Mouse (Mus musculus) C2C12 (cell line): ENCODE measurements around the gene Dnah5. TPM values are rescaled to one million over a fixed set of nuclear protein-coding genes. Genes with fewer than 3 reads are reported as not detected.

ENCODE experiments used
- H3K27me3 ChIP-seq: one replicate; pipeline ENCODE4 v1.6.1; 2011; ENCODE audit not compliant: control insufficient read depth, insufficient read depth, insufficient read length
- H3K36me3 ChIP-seq: one replicate; pipeline ENCODE4 v1.6.1; 2011; ENCODE audit not compliant: control insufficient read depth, insufficient read depth
- H3K4me3 ChIP-seq: one replicate; pipeline ENCODE4 v1.5.1; 2011; ENCODE audit warnings: mild to moderate bottlenecking, control low read depth; ENCODE audit not compliant: poor library complexity, insufficient read depth, severe bottlenecking
- H3K79me2 ChIP-seq: one replicate; pipeline ENCODE4 v1.6.1; 2011; ENCODE audit not compliant: control insufficient read depth, insufficient read depth
- H3K79me3 ChIP-seq: one replicate; pipeline ENCODE4 v1.6.1; 2011; ENCODE audit warnings: low read depth, control low read depth
- H3ac ChIP-seq: one replicate; pipeline ENCODE3; 2011; ENCODE audit warnings: low read depth; ENCODE audit not compliant: control insufficient read depth, insufficient read length
- CEBPB ChIP-seq: IDR thresholded peaks from one replicate; pipeline ENCODE4 v1.6.1; 2011; ENCODE audit warnings: low read depth, mild to moderate bottlenecking, control low read depth, moderate library complexity
- CTCF ChIP-seq: IDR thresholded peaks from one replicate; pipeline ENCODE4 v1.5.1; 2011; ENCODE audit not compliant: control insufficient read depth, insufficient read depth, insufficient read length
- FOSL1 ChIP-seq: IDR thresholded peaks from one replicate; pipeline ENCODE4 v1.8.0; 2011; ENCODE audit warnings: mild to moderate bottlenecking, low read length; ENCODE audit not compliant: poor library complexity, insufficient read depth, severe bottlenecking
- MAX ChIP-seq: IDR thresholded peaks from one replicate; pipeline ENCODE4 v1.6.1; 2011; ENCODE audit warnings: mild to moderate bottlenecking, control low read depth
- MYOD1 ChIP-seq: IDR thresholded peaks from one replicate; pipeline ENCODE4 v1.6.1; 2011; ENCODE audit warnings: low read depth; ENCODE audit not compliant: control insufficient read depth, insufficient read length
- MYOG ChIP-seq: IDR thresholded peaks from one replicate; pipeline ENCODE4 v1.6.1; 2011; ENCODE audit not compliant: control insufficient read depth, insufficient read length; ENCODE audit errors: extremely low read depth
- USF1 ChIP-seq: IDR thresholded peaks from one replicate; pipeline ENCODE4 v1.6.1; 2011; ENCODE audit warnings: low read depth, mild to moderate bottlenecking, control low read depth, moderate library complexity
- long read RNA-seq, 2 experiments: library from polyadenylated mRNA; unstranded; transcript quantifications; one replicate each; pipeline ENCODE4 v2.0.0; 2019 to 2020
- polyA plus RNA-seq: library from polyadenylated mRNA; unstranded; fragments of >200 nt; fragmentation: generic; extraction: Trizol; gene quantifications from one replicate; pipeline ENCODE4 v1.2.1, GENCODE M21; 2012; ENCODE audit warnings: missing spikeins

The Dnah5 gene
- 0.29 TPM for polyA plus RNA-seq
- long read RNA-seq, experiment 1 = 0 reads
- long read RNA-seq, experiment 2 = 0 reads

DNA sequence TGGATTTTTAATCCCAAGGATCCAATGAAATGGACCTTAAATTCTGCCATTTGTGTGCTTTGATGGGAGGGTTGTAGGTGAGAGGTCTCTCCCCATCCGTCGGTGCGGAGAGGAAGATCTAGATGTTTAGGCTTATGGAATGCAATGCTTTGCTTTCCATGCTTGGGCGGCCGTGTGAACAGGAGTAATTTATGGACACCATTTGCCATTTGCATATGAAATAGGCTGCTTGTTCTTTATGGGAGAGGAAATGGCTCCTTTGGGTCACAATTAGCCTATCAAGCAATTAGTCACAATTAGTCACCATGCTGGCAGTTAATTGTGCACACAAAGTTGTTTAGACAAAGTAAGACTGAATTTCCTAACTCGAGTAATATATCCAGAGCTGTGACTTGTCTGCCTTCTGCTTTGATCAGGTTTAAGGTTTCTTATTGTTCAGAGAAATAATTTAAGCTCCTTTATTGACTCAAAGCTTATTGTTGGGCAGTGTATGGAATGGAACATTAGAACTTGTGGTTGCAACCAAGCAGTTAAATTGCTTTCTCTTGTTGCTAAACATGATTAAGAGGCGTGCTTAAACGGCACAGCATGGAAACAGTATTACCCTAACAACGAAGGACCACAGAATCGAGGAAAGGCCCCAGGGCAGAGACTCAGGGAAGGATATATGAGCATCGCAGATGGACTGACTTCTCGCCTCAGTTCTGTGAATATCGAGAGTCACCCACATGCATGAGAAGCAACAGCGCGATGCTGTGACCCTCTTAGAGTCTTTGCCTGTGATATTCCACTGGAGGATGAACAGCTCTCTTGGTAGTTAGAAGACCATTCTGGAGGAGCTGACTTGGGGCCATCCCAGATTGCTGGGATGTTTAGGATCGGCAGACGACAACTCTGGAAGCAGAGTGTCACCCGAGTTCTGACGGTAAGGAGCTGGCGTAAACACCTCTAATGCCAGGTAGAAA lies at the start of gene Dnah5:
Gene Dnah5 (plus strand): TSS at position 642 of the 965 bp plus-strand sequence.
- Histone ChIP-seq H3K27me3 (peaks cover 25% of the 10 kb centered on the region), H3K36me3 (no peaks in the 10 kb centered on the region), H3K79me2 (no peaks in the 10 kb centered on the region), H3K4me3 (no peak within 1 kb of the TSS), H3K79me3 (no peaks in the 10 kb centered on the region), H3ac (no peak within 1 kb of the TSS)
- TF ChIP-seq CEBPB (no peak), USF1 (no peak), MYOG (no peak), CTCF (no peak), FOSL1 (no peak), MAX (no peak), MYOD1 (no peak)

DNA sequence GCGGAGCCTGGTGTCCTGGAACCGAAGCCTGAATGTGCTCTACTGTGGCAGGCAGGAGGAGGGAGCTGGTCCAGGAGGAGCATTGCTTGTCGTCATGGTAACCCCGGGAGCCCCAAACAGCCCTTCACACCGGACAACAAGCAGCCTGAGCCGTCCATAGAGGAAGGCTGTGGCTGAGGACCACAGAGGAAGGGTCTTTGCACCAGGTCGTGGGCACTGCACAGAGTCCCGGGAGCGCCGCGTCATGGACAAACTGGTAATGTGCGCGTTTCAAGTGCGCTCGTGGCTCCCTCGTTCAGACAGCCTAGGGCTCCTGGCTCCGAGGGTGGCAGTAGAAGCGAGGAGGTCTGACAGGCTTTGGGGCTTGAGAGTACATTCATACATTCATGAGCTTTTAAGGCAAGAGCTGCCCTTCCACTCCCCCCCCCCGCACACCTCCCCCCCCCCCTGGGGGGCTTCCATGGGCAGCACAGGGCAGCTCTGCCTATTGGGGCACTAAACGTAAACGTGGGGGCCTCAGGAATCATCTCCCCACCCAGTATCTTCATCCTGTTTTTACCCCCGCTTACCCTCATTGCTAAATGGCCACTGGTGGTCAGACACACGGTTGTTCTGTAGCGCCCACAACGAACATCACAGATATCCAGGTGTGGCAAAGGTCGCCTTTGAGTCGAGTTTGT lies 48.6 kb upstream of the Dnah5 start:
- Histone ChIP-seq H3K4me3 (no peak overlapping the region), H3K27me3 (no peaks in the 10 kb centered on the region), H3ac (no peak overlapping the region), H3K79me2 (no peaks in the 10 kb centered on the region), H3K79me3 (no peaks in the 10 kb centered on the region), H3K36me3 (no peaks in the 10 kb centered on the region)
- no peak for TF ChIP-seq MAX
- TF ChIP-seq USF1 = no peak
- no peak for TF ChIP-seq MYOG
- TF ChIP-seq MYOD1 = no peak
- TF ChIP-seq CTCF = no peak
- no peak for TF ChIP-seq CEBPB
- no peak for TF ChIP-seq FOSL1

DNA sequence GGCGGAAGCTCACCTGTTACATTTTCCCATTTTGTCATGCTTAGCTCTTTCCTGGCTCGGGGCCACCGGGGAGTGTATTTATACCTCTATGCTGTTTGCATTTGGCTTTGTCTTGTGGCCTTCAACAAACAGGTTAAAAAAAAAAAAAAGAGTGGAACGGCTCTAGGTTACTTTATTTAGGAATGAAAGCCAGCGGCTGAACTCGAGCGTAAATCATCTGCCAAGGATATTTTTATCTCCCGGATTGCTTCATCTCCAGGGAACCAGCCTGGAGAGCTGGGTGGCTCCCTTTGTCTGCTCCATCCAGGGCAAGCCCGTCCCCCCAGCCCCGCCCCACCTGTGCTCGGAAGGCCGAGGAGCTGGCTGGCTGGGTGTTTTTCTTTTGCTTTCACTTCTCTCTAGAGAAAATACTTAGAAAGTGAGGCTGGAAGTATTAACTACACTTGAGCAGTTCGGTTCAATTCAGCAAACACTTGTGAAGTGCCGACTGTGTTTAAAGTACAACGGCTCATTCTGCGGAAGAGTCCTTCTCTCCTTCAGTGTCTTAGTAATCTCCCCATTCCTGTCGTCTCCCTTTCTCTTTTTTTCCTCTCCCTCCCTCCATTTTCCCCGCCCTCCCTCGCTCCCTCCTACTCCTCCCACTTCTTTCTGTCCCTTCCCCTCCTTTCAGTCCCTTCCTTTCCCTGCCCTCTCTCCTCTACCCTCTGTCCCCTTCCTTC lies 44.6 kb upstream of the Dnah5 start:
- Histone ChIP-seq H3K79me2 (no peaks in the 10 kb centered on the region), H3K36me3 (no peaks in the 10 kb centered on the region), H3K27me3 (no peaks in the 10 kb centered on the region), H3K4me3 (peak overlapping the region; percentile 31), H3ac (peak overlapping the region; percentile 65), H3K79me3 (no peaks in the 10 kb centered on the region)
- TF ChIP-seq CEBPB (peak; percentile 98), USF1 (no peak), MYOG (no peak), CTCF (no peak), MYOD1 (no peak), FOSL1 (no peak), MAX (peak; percentile 41)

DNA sequence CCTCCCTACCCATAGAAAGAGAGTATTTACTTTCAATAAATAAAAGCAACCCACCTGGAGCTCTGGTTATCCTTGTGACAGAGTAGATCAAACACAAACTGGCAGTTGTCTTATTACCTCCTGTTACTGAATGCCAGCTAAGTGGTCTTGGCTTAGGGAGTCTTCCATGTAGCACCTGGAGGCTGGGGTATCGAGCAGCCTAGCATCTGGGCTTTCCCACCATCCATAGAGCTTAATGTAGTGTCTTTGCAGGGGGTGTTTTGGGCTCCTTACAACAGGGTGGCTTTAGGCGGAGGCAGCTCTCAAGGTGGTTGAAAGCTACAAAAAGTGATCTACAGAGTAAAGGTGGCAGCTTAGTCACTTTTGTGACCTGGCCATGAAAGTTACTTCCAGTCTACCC lies 41.3 kb upstream of the Dnah5 start:
- H3ac ChIP-seq = no peak overlapping the region

DNA sequence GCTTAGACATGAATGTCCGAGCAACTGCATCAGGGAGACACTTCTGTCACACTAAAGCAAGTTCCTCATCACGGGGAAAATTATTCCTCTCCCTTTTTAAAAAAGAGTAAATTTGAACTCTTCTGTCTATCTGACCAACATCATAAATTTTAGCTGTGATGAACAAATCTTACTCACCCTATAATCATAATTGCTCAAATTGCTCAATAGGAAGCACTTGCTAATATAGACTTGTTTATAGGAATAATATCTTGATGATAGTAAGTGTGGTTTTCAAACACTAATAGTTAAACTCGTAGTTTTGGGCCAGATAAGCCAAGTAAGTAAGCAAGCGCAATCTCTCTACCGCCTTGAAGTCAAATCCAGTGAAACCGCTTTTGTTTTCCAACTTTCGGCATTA lies 38.3 kb upstream of the Dnah5 start:
- no peak overlapping the region for H3ac ChIP-seq
- TF ChIP-seq MYOG (no peak), CEBPB (peak; percentile 87)
- H3K27me3 ChIP-seq = no peaks in the 10 kb centered on the region
- H3K79me3 ChIP-seq = no peaks in the 10 kb centered on the region
- H3K79me2 ChIP-seq = no peaks in the 10 kb centered on the region
- H3K36me3 ChIP-seq = no peaks in the 10 kb centered on the region
- H3K4me3 ChIP-seq = no peak overlapping the region

More for the DNA sequence above, 41.3 kb upstream of the Dnah5 start:
- H3K36me3 ChIP-seq = no peaks in the 10 kb centered on the region
- no peak overlapping the region for H3K4me3 ChIP-seq
- no peaks in the 10 kb centered on the region for H3K79me2 ChIP-seq
- H3K27me3 ChIP-seq = no peaks in the 10 kb centered on the region
- TF ChIP-seq USF1 (no peak), MYOD1 (no peak), MYOG (no peak), CEBPB (no peak), FOSL1 (no peak), MAX (no peak), CTCF (no peak)
- no peaks in the 10 kb centered on the region for H3K79me3 ChIP-seq
